Mouse (Mus musculus) heart, adult 8-10 months (tissue): ENCODE measurements around the gene Tmod4. TPM values are rescaled to one million over a fixed set of nuclear protein-coding genes. Genes with fewer than 3 reads are reported as not detected.
A peak's percentile ranks its signal among the peaks of the same experiment; 100 is the strongest.
"Not testable (repeated sequence)": the region's sequence is repeated elsewhere in the genome, so short reads cannot be mapped to it uniquely, and the experiment has no call there.

ENCODE experiments used
- DNase-seq: peaks from one replicate; pipeline ENCODE4 v3.0.0; 2022; ENCODE audit warnings: low spot score
- total RNA-seq, 4 experiments: library from RNA; stranded (reverse); gene quantifications; 2 replicates each; pipeline ENCODE4 v1.2.4; 2022

The Tmod4 gene
- total RNA-seq, result 10 to 100 TPM; 35.7 to 43.4 (median 39.0) TPM

- DNase-seq, result no peak
Observed at GRCm38 (mm10) chr3:95124246-95124645, at the start of gene Tmod4. TSS of gene Tmod4 (plus strand) at chr3:95124476.

GRCm38 (mm10) chr3:95088071-95088470, 36.2 kb upstream of the Tmod4 start:
- DNase-seq, result no peak

GRCm38 (mm10) chr3:95100854-95101253, 23.4 kb upstream of the Tmod4 start:
- DNase-seq, result no peak

GRCm38 (mm10) chr3:95105121-95105520, 19.2 kb upstream of the Tmod4 start:
- DNase-seq, result no peak

DNA sequence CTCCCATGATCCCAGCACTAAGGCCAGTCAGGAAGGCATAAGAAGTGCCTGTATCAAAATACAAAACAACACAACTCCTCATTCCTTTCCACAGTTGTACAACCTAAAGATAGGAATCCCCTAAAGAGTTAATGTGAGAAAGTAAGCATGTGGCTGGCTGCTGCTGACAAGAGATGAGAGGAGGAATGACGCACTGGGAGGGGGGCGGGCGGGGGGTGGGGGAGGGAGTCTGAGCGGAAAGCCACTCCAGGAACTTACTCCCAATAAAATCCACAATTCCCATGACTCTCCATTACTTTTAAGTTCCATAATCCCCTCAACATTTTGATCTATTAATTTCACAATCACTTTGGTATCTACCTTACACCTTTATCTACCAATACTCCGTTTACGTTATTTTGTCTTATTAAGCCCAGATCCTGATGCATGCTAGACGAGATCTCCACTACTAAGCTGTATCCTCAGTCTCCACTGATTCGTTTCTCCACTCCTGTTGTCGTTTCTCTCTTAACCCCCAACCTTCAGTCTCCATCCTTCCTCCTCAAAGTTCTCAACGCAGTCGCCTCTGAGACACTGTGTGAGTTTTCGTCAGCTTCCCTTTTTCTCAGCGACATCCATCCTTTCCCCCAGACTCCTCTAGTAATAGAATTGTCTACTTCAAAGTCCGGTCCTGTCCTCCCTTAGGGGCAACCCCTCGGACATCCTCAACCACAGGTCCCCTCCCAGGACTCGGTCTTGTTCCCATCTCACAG, 18.5 kb upstream of the Tmod4 start:
- no peak for DNase-seq

DNA sequence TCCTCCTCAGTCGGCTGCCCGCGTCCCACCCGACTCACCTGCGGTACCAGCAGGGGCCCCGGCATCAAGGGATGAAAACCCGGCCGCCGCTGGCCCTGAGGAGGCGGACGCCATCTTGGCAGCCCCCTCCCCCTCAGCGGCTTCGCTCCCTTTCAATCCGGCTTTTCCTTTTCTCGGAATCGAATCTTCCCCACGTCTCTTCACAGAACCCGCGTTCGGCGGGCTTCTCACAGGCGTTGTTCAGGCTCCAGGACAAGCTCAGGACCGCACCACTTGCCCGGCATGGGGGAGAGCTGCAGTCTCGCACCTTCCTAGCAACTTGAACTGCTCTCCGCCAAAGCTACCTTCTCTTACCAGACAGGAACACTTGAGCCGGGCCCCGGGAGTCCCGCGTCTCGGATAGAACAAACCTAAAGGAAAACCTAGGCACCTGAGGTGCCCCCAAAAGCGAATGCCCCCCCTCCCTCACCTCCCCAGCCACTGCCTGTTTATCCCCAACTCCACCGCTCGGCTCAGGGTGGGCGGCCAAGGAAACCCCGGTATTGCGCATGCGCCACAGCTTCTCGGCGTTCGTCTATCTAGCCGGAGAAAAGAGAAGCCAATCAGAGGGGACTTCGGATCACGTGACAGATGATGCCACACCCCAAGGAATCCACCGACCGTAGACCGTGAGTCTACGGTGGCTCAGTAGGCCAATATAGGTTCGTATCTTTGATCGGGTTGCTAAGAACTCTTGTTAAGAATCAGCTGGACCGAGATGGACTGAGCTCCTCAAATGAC, 17.7 kb upstream of the Tmod4 start, which contains the start of gene Pip5k1a:
Gene Pip5k1a (minus strand): TSS at position 593 of the 780 bp plus-strand sequence.
- DNase-seq, result peak; percentile 96

GRCm38 (mm10) chr3:95107308-95107707, 17.0 kb upstream of the Tmod4 start:
- not testable (repeated sequence) for DNase-seq

DNA sequence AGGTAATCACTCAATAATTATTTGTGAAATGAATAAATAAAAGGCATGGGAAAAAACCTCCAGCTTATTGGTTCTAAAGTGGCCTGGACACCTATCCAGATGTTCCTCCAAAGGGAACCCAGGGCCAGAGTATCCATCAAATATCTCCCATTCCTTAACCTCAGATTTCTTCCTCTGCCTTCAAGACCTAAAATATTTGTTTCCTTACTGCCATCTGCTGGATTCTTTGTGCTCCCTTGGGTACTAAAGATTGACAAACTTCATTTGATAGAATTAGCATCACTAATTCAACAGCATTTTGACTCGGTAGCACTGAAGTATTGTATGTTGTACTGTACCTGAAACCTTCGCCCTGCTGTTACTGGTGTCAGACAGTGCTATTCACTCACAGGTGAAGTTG, 16.4 kb upstream of the Tmod4 start:
- DNase-seq, result no peak

DNA sequence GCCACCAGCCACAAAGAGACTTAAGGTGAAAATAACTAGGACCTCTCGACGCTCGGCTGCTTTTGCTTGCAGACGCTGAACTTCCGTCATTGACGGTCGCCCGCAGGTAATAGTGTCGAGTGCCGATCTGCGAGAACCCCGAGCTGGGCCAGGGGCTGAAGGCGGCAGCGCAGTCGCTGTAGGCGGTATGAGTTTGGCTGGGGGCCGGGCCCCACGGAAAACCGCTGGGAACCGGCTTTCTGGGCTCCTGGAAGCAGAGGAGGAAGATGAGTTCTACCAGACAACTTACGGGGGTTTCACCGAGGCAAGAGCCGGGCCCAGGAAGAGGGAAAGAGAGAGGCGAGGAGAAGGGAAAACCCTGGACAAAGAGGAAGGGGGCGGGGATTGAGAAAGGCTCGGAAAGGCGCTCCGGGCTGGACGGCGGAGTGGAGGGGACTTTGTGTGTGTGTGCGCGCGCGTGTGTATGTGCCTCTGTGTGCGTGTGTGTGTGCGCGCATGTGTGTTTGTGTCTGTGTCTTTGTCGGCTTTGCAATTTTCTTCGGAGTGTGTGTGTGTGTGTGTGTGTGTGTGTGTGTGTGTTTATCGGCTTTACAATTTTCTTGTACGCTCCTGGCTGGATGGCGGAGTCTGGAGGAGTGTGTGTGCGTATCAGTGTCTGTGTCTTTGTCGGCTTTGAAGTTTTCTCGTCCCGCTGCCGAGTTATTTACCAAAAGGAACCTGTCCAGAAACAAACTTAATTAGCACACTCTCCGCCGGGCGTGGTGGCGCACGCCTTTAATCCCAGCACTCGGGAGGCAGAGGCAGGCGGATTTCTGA, 13.2 kb upstream of the Tmod4 start, which contains the start of gene Vps72:
Gene Vps72 (plus strand): TSS at position 112 of the 816 bp plus-strand sequence.
- peak; percentile 89 for DNase-seq

- no peak for DNase-seq
Observed at GRCm38 (mm10) chr3:95112760-95113159, 11.5 kb upstream of the Tmod4 start.

DNA sequence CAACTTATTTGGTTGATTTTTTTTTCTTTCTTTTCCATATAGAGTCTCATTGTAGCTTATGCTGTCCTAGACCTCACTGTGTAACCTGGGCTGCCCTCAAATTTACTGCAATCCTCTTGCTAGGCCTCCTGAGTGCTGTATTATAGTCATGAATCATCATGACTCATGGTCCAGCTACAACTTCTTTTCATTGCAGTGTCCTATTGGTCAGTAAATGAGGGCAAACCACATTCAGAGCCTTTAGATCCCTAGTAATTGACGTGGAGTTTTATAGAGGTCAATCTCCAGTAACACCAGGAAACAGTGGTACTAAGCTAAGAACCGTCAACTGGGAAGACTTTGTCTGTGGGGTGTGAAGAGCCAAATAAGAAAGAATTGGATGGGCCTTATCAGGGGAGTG, 6.5 kb upstream of the Tmod4 start:
- no peak for DNase-seq

- DNase-seq, result no peak
Observed at GRCm38 (mm10) chr3:95121580-95121979, 2.7 kb upstream of the Tmod4 start.

DNA sequence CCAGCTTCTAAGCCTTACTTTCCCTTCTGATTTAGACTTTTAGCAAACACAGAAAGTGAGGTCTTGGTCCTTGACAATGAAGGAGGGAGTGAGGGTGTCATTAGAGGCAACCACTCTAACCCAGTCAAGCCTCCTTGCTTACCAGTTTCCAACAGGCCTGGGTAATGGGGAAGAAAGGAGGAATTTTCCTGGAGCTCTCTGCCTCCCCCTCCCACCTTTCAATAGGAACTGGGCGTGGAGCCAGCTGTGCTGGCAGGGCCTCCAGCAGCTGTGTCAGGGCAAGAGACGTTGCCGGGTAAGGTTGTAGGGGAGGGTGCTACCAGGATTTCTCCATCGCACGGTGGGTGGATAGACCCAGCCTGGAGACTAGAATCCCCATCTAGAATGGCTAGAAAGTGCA, 696 bp downstream of the Tmod4 start:
- DNase-seq, result no peak

- no peak for DNase-seq
Observed at GRCm38 (mm10) chr3:95129226-95129651, 5.0 kb downstream of the Tmod4 start.

DNA sequence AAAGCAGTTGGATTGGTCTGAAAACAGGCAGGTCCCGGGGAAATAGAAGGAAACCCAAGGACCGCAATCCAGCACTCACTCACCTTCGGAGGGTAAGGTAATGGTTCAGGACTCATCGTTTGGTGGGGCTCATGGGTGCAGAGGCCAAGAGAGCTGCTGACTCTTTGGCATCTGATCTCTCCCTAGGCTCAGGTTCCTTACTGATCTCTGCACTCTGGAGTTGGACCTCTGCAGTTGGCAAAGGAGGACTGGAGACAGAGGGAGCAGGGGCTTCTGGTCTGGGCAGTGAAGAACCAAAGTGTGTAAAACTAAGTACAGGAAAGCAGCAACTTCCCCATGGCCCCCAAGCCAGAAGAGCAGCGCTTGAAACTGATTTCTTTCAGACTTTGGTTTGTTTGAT, 5.8 kb downstream of the Tmod4 start:
- no peak for DNase-seq

GRCm38 (mm10) chr3:95132389-95132788, 8.1 kb downstream of the Tmod4 start:
- DNase-seq, result not testable (repeated sequence)

- no peak for DNase-seq
Observed at GRCm38 (mm10) chr3:95133176-95133575, 8.9 kb downstream of the Tmod4 start.

DNA sequence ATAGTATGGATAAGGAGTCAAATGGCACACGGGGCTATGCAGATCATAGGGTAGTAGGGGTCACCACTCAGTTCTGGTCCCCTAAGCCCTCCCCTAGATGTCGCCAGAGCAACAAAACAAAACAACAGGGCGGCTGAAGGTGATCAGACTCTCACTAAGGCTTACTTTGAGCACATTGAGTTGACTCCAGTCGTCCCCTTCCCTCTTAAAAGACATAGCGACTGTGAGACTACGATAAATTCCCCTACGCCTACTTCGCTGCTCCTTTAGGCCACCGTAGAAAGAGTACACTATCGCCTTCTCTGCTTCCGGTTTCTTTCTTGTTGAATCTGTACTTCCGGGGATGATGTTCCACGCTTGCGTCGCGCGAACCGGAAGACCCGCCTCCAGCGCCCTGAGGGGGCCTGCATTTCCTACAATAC, 9.4 kb downstream of the Tmod4 start, which contains the start of the genes Scnm1 and Lysmd1:
Gene Scnm1 (minus strand): TSS at position 332 of the 422 bp plus-strand sequence.
Gene Lysmd1 (plus strand): TSS at position 409 of the 422 bp plus-strand sequence.
- DNase-seq, result peak; percentile 93

DNA sequence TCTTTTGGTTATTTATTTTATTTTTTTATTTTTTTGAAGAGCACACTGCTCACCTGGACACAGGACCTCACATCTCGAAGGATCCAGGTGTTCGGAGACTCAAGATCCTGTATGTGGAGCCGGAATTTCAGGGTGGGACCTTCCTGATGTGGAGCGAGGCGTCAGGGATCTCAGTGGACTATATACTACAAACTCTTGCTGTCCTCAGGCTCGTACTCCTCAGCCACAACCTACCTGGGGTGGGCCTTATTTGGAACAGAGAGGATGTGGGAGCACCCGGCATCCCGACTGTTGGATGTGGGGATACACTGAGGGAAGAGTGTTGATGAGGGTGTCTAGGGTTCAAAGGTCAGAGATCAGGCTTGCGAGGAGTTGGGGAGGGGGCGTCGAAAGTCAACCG, 9.9 kb downstream of the Tmod4 start:
- not testable (repeated sequence) for DNase-seq

DNA sequence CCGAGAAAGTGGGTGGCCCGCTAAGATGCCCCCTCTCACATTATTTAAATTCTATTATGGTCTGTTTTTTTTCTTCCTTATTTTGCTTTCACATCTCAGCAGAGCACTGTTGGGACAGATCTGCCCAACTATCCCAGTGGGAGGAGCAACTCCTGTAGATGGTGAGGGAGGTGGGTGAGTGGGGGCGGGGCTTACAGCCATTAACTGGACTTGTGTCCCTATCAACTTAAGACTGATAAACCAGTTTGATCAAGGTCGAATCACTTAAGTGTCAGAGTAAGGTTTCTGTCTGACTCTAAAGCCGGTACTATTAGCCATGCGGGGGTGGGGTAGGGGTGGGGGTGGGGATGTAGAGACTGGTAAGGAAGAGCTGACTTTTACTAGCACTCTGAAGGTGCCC, 10.7 kb downstream of the Tmod4 start:
- DNase-seq, result no peak

- no peak for DNase-seq
Observed at GRCm38 (mm10) chr3:95135433-95136052, 11.3 kb downstream of the Tmod4 start.
